Mouse (Mus musculus): ENCODE data around the gene Gm17387. TPM values are rescaled to one million over a fixed set of nuclear protein-coding genes. Genes with fewer than 3 reads are reported as not detected.

Gm17387 gene
- polyA plus RNA-seq, 1 experiment from 2014 or later, result not detected

- H3K36me3 ChIP-seq, result no peaks in the 10 kb centered on the region
- ATAC-seq (ENCODE audit: insufficient number of reproducible peaks, insufficient read depth, low FRiP score, low TSS enrichment, low read depth), result no peak
- H3K4me2 ChIP-seq, result no peak overlapping the region
- 93% methylated on average over 4 of the region's 4 CpGs for WGBS
- H3K27ac ChIP-seq, result no peak overlapping the region
- H3K27me3 ChIP-seq, result no peaks in the 10 kb centered on the region
- H3K9me3 ChIP-seq, result no peaks in the 10 kb centered on the region
- no peak overlapping the region for H3K4me3 ChIP-seq
- H3K4me1 ChIP-seq, result peaks cover 23% of the 10 kb centered on the region
- no peak overlapping the region for H3K9ac ChIP-seq
Observed at GRCm38 (mm10) chr7:141039386-141040107, 10.6 kb downstream of the Gm17387 start.

- ATAC-seq (ENCODE audit: insufficient number of reproducible peaks, insufficient read depth, low FRiP score, low TSS enrichment, low read depth), result no peak
Observed at GRCm38 (mm10) chr7:141040867-141041606, 12.1 kb downstream of the Gm17387 start.

GRCm38 (mm10) chr7:141041661-141042060, 12.7 kb downstream of the Gm17387 start:
- Histone ChIP-seq H3K9ac (no peak overlapping the region), H3K9me3 (no peaks in the 10 kb centered on the region), H3K4me1 (peaks cover 24% of the 10 kb centered on the region), H3K27me3 (no peaks in the 10 kb centered on the region), H3K27ac (peak overlapping the region; percentile 84), H3K4me2 (0 out of 2 replicates have a peak overlapping the region, but pooled peaks have one; percentile 35), H3K4me3 (no peak overlapping the region), H3K36me3 (no peaks in the 10 kb centered on the region)
- ATAC-seq (ENCODE audit: insufficient number of reproducible peaks, insufficient read depth, low FRiP score, low TSS enrichment, low read depth), result 0 out of 2 replicates have a peak, but pooled peaks have one; percentile 52
- WGBS, result 6% methylated on average over 5 of the region's 5 CpGs

More at GRCm38 (mm10) chr7:141040867-141041606, 12.1 kb downstream of the Gm17387 start:
- Histone ChIP-seq H3K4me1 (peaks cover 23% of the 10 kb centered on the region), H3K27ac (peak overlapping the region; percentile 84), H3K9me3 (no peaks in the 10 kb centered on the region), H3K36me3 (no peaks in the 10 kb centered on the region), H3K9ac (peak overlapping the region; percentile 33; the same call in 1 of the 2 replicates), H3K27me3 (no peaks in the 10 kb centered on the region), H3K4me3 (no peak overlapping the region), H3K4me2 (peak overlapping the region; percentile 35; the same call in 1 of the 2 replicates)
- 37% methylated on average over 6 of the region's 9 CpGs for WGBS

- Histone ChIP-seq H3K4me3 (no peak overlapping the region), H3K27ac (peak overlapping the region; percentile 68), H3K4me2 (no peak overlapping the region), H3K9me3 (no peaks in the 10 kb centered on the region), H3K9ac (no peak overlapping the region), H3K4me1 (peaks cover 33% of the 10 kb centered on the region), H3K36me3 (no peaks in the 10 kb centered on the region), H3K27me3 (no peaks in the 10 kb centered on the region)
- 39% methylated on average over 4 of the region's 4 CpGs for WGBS
- peak; percentile 16; the same call in 1 of the 2 replicates for ATAC-seq (ENCODE audit: insufficient number of reproducible peaks, insufficient read depth, low FRiP score, low TSS enrichment, low read depth)
Observed at GRCm38 (mm10) chr7:141042539-141042938, 13.6 kb downstream of the Gm17387 start.

DNA sequence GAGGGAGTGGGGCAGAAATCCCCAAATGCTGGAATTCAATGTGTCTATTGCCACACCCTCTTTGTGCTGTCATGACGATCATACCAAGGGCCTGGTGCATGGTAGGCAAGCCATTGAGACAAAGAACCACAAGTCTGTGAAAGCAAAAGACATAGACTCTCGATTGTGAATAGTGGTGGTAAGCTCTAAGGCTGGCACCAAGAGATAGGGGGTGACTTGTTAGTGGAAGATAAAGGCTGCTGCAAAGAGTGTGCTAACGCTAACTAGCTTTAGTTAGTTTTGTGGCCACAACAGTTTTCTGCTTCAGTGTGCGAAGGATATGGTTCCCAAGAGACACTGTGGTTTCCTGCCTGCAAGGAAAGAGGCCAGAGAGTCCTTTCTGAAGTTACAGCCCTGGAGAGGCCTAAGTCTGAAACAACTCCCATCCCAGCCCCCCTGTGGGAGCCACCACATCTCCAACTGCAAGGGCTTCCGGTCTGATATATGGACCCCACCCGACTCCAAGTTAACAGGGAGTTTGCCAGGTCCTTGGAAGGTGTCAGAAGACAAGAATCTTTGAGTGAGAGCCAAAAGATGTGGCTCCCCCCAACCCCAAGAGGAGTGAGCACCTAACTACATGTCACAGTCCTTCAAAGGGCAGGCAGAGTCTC, 18.1 kb downstream of the Gm17387 start:
- Histone ChIP-seq H3K27ac (peak overlapping the region; percentile 85), H3K4me1 (peaks cover 26% of the 10 kb centered on the region), H3K9me3 (no peaks in the 10 kb centered on the region), H3K4me3 (0 out of 2 replicates have a peak overlapping the region, but pooled peaks have one; percentile 39), H3K36me3 (no peaks in the 10 kb centered on the region), H3K27me3 (no peaks in the 10 kb centered on the region), H3K9ac (no peak overlapping the region), H3K4me2 (peak overlapping the region; percentile 70)
- no peak for ATAC-seq (ENCODE audit: insufficient number of reproducible peaks, insufficient read depth, low FRiP score, low TSS enrichment, low read depth)
- 59% methylated on average over 6 of the region's 6 CpGs for WGBS

DNA sequence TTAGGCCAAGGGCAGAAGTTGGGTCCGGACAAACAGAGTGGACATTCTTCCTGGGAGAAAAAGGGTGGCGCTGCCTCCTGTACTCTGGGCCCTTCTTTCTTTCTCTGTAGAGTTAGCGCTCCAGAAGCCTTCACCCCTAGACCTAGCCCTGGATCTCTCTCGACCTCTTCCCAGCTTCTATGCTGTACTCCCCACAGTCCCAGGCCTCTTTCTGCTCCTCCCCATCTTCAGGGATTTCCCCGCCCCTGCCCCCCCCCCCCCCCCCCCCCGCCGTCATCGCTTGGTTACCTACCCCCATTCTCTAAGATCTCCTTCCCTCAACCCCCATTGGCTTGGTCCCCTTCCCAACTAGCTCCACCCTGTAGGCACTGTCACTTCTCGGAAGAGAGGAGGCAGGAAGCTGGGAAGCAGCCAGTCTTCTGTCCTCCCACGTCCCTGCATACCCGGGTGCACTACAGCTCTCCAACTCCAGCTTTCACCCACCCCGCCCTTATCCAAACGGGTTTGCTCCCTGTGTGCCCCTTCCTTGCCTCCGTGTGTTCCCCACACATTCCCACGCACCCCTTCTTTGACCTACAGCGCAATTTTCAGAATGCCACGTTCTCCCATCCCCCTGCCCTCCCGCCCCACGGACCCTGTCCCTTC, 18.8 kb downstream of the Gm17387 start:
- H3K27me3 ChIP-seq, result no peaks in the 10 kb centered on the region
- WGBS, result 3% methylated on average over 15 of the region's 19 CpGs
- no peaks in the 10 kb centered on the region for H3K9me3 ChIP-seq
- H3K9ac ChIP-seq, result peak overlapping the region; percentile 58
- peak overlapping the region; percentile 39 for H3K4me3 ChIP-seq
- ATAC-seq (ENCODE audit: insufficient number of reproducible peaks, insufficient read depth, low FRiP score, low TSS enrichment, low read depth), result peak; percentile 77
- peaks cover 22% of the 10 kb centered on the region for H3K4me1 ChIP-seq
- H3K27ac ChIP-seq, result peak overlapping the region; percentile 85
- no peaks in the 10 kb centered on the region for H3K36me3 ChIP-seq
- peak overlapping the region; percentile 70 for H3K4me2 ChIP-seq

DNA sequence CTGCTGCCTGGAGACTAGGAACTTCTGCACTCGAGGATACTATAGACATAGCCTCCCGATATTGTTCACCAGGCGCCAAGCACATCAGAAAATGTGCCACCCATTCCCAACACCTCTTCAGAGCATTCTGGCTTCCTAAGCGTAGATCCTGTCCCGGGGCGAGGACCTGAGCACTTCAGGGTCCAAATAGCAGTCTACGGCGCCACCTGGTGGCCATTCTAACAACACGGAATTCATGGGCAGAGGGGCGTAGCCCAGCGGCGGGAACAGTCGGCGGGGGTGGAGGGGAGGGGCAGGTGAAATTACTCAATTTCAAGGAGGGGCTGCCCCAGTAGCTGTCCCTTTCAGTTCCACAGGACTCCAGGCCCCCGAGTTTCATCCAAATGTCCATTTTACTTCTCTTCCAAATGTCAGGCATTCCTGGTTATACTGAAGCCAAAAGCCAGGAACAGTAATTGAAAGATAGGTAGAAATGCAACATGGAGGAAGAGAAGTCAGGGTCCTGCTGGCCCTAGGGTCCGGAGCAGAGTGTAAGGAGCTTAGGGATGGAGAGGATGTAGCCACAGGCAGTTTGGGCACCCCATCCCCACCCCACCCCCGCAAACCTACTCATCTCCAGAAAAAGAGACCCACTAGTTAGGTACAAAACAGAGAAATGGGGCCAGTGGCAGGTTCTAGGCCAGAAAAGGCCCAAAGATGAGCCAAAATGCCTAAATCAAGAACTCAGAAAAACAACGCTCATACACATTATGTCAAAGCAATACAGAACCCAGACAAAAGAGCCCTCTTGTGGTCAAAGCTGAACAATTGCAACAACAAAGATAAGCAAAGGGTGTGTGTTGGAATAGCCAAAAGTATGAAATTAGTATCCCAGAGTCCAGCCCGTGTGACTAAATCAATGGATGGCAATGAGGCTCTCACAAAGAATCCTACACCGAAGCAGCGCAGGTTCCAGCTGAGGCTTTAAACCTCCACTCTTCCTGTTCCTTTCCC, 19.6 kb downstream of the Gm17387 start:
- Histone ChIP-seq H3K36me3 (no peaks in the 10 kb centered on the region), H3K9ac (peak overlapping the region; percentile 58), H3K27ac (peak overlapping the region; percentile 85), H3K4me3 (peak overlapping the region; percentile 39), H3K4me2 (peak overlapping the region; percentile 70), H3K27me3 (no peaks in the 10 kb centered on the region), H3K9me3 (no peaks in the 10 kb centered on the region), H3K4me1 (peaks cover 14% of the 10 kb centered on the region)
- ATAC-seq (ENCODE audit: insufficient number of reproducible peaks, insufficient read depth, low FRiP score, low TSS enrichment, low read depth), result peak; percentile 78
- WGBS, result 8% methylated on average over 21 of the region's 21 CpGs

DNA sequence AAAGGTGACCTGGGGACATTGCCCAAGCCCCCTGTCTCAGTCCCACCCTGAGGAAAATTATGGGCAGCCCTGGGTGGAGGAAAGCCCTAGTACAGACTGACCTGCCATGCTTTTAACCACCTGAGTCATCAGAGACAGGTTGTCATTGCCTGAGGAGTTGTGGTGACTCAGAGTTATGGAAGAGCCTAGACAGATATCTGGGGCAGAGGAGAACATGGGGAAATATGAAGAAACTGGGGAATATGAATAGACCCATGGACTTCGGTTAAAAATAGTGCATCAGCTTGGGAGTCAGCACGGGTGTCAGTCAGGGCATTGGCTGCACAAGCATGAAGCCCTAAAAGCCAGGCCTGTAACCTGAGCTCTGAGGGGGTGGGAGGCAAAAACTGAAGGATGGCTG, 20.4 kb downstream of the Gm17387 start:
- H3K9ac ChIP-seq, result no peak overlapping the region
- no peak for ATAC-seq (ENCODE audit: insufficient number of reproducible peaks, insufficient read depth, low FRiP score, low TSS enrichment, low read depth)
- no peak overlapping the region for H3K4me3 ChIP-seq

GRCm38 (mm10) chr7:141051060-141051685, 22.2 kb downstream of the Gm17387 start:
- ATAC-seq (ENCODE audit: insufficient number of reproducible peaks, insufficient read depth, low FRiP score, low TSS enrichment, low read depth), result no peak
- H3K9ac ChIP-seq, result no peak overlapping the region
- no peaks in the 10 kb centered on the region for H3K27me3 ChIP-seq
- no peak overlapping the region for H3K4me3 ChIP-seq
- H3K27ac ChIP-seq, result no peak overlapping the region
- peaks cover 14% of the 10 kb centered on the region for H3K4me1 ChIP-seq
- H3K4me2 ChIP-seq, result no peak overlapping the region
- 71% methylated on average over 17 of the region's 17 CpGs for WGBS
- H3K9me3 ChIP-seq, result no peaks in the 10 kb centered on the region
- H3K36me3 ChIP-seq, result peaks cover 3% of the 10 kb centered on the region; the same call in 1 of the 2 replicates

More for the DNA sequence above, 20.4 kb downstream of the Gm17387 start:
- WGBS, result 82% methylated on average over 2 of the region's 2 CpGs
- Histone ChIP-seq H3K27me3 (no peaks in the 10 kb centered on the region), H3K4me2 (no peak overlapping the region), H3K36me3 (no peaks in the 10 kb centered on the region), H3K9me3 (no peaks in the 10 kb centered on the region), H3K27ac (no peak overlapping the region), H3K4me1 (peaks cover 14% of the 10 kb centered on the region)

GRCm38 (mm10) chr7:141052016-141052415, 23.1 kb downstream of the Gm17387 start:
- Histone ChIP-seq H3K9me3 (no peaks in the 10 kb centered on the region), H3K27ac (no peak overlapping the region), H3K4me1 (peaks cover 9% of the 10 kb centered on the region), H3K4me2 (no peak overlapping the region), H3K27me3 (no peaks in the 10 kb centered on the region), H3K4me3 (no peak overlapping the region), H3K36me3 (peaks cover 3% of the 10 kb centered on the region; the same call in 1 of the 2 replicates), H3K9ac (no peak overlapping the region)
- 90% methylated on average over 4 of the region's 4 CpGs for WGBS
- no peak for ATAC-seq (ENCODE audit: insufficient number of reproducible peaks, insufficient read depth, low FRiP score, low TSS enrichment, low read depth)

Data from embryonic facial prominence, embryonic 13.5 days (tissue).